8 mouse cellular contexts compared by ENCODE assay signal in genomic region chr6:23491804-23492203, GRCm38 (mm10).
DNase-seq lines count a peak whose midpoint lies in the region; ATAC-seq lines count a peak whose summit lies in the region.
"Had no signal": no experiment of that assay in that cellular context is flagged by ENCODE, and none has a peak within 500 bp of the region (broad histone marks: within the 10 kb centered on the region; RNA-seq: fewer than 3 reads in every experiment).

No protein-coding gene starts in this region.

- peak; percentile 94 for ATAC-seq in hindbrain, embryonic 16.5 days

- peak; percentile 5 for DNase-seq in ovary, postnatal 14 days (ENCODE audit: low spot score)
- DNase-seq in ovary, postnatal 10 days (ENCODE audit: low spot score) = no peak
- peak; percentile 20 to 62 for DNase-seq in cerebellum, postnatal 14 days
- peak; percentile 30 for DNase-seq in lung, postnatal 25 days (ENCODE audit: low spot score)
- no peak for DNase-seq in spleen, adult 18-20 months
- DNase-seq in urinary bladder, postnatal 25 days (ENCODE audit: low spot score) = no peak

- no peaks in the 10 kb centered on the region for H3K27me3 ChIP-seq in hindbrain, embryonic 16.5 days (replicated peaks; ENCODE audit: control insufficient read depth, insufficient read depth, low read length)

- H3K27ac ChIP-seq in hindbrain, embryonic 16.5 days (ENCODE audit: low read depth, low read length) = no peak overlapping the region
- H3K27ac ChIP-seq: liver, embryonic 14.5 days had no signal

- no peaks in the 10 kb centered on the region for H3K4me1 ChIP-seq in hindbrain, embryonic 16.5 days (ENCODE audit: control insufficient read depth, insufficient read depth, low read depth, low read length)

- H3K9ac ChIP-seq in hindbrain, embryonic 16.5 days (ENCODE audit: low read depth, low read length) = no peak overlapping the region
- H3K9ac ChIP-seq: liver, embryonic 14.5 days had no signal

- H3K4me3 ChIP-seq in hindbrain, embryonic 16.5 days (ENCODE audit: low read length) = no peak overlapping the region

- no peak overlapping the region for H3K4me2 ChIP-seq in hindbrain, embryonic 16.5 days (ENCODE audit: low read length)

- 33% methylated on average over 7 of the region's 7 CpGs for WGBS in hindbrain, embryonic 16.5 days

- H3K9me3 ChIP-seq in hindbrain, embryonic 16.5 days (ENCODE audit: control insufficient read depth, low read length) = no peaks in the 10 kb centered on the region

- no peaks in the 10 kb centered on the region for H3K36me3 ChIP-seq in hindbrain, embryonic 16.5 days (ENCODE audit: control insufficient read depth, insufficient read depth, low read length)

Comparison
In these comparisons a context has a peak if more than half of its experiments do, and no peak if none do; other contexts are left out.
1. DNase-seq: peak in ovary, postnatal 14 days (single experiment), cerebellum, postnatal 14 days (2 of 2) and lung, postnatal 25 days (single experiment); none in ovary, postnatal 10 days (single experiment), spleen, adult 18-20 months (0 of 2) and urinary bladder, postnatal 25 days (single experiment).